ENCODE assay signal across 8 mouse cellular contexts in genomic region chr8:94363288-94363688, GRCm38 (mm10). TPM values are rescaled to one million over a fixed set of nuclear protein-coding genes. Genes with fewer than 3 reads are reported as not detected.
DNase-seq lines count a peak whose midpoint lies in the region; TF ChIP-seq lines count a peak whose summit lies in the region.

No protein-coding gene starts in this region.

- 2% methylated on average over 4 of the region's 4 CpGs for WGBS in bone marrow, adult 2 months

- no peak overlapping the region for H3K4me3 ChIP-seq in layer of hippocampus, adult 2 months
- H3K4me3 ChIP-seq in bone marrow, adult 2 months (replicated peaks; ENCODE audit: control insufficient read depth, low read depth, low read length): no peak overlapping the region

- peak overlapping the region; percentile 70 for H3K27ac ChIP-seq in layer of hippocampus, adult 2 months
- peak overlapping the region; percentile 83 for H3K27ac ChIP-seq in bone marrow, adult 2 months (ENCODE audit: control insufficient read depth, insufficient read depth, low read depth, low read length, poor library complexity)

- TF ChIP-seq POLR2A in bone marrow, adult 2 months (IDR thresholded peaks at IDR 0.05; ENCODE audit: borderline replicate concordance, control insufficient read depth, low read depth, low read length): no peak; the same call in 1 of the 2 replicates

- no peak for DNase-seq in layer of hippocampus, adult 2 months (ENCODE audit: low spot score in 2 of 2)
- no peak for DNase-seq in layer of hippocampus, adult 9-10 months (ENCODE audit: low spot score)
- peak; percentile 91 to 94 for DNase-seq in heart, adult 9 months (ENCODE audit: low spot score in 2 of 2)
- DNase-seq in kidney, postnatal 14 days: peak; percentile 88
- DNase-seq in mesoderm, embryonic 11.5 days (ENCODE audit: low read depth, low spot score): peak; percentile 27
- peak; percentile 84 to 88 for DNase-seq in thymus, postnatal 10 days (ENCODE audit: low spot score in 2 of 2)
- DNase-seq in layer of hippocampus, postnatal 36 days: no peak

- H3K4me1 ChIP-seq in bone marrow, adult 2 months (ENCODE audit: control insufficient read depth, insufficient read depth, low read length): peaks cover 19% of the 10 kb centered on the region

- TF ChIP-seq CTCF in layer of hippocampus, adult 2 months (conservative IDR thresholded peaks at IDR 0.05): no peak
- no peak for TF ChIP-seq CTCF in bone marrow, adult 2 months (IDR thresholded peaks at IDR 0.05; ENCODE audit: control insufficient read depth, insufficient read depth, low read length)

RNA-seq across cellular contexts. Expression of gene Herpud1, which starts 22.9 kb away (rescaled TPM):
- total RNA-seq in layer of hippocampus, adult 2 months (2021): 10 to 100 TPM; 54.4 to 57.3 TPM
- 69.2 and 70.5 TPM in 2 replicates for polyA plus RNA-seq in bone marrow, adult 2 months (2011; ENCODE audit: insufficient read depth, insufficient read length, low replicate concordance, missing spikeins)
- total RNA-seq in layer of hippocampus, postnatal 36 days (2021): 10 to 100 TPM; 54.8 to 80.2 TPM

RNA-seq across cellular contexts. Expression of gene Slc12a3, which starts 34.3 kb away (rescaled TPM):
- total RNA-seq in layer of hippocampus, adult 2 months (2021): 1 to 10 TPM in 1 of 2 experiments, under 1 TPM in 1; 0.54 to 1.0 TPM
- 4.4 and 11.8 TPM in 2 replicates for polyA plus RNA-seq in bone marrow, adult 2 months (2011; ENCODE audit: insufficient read depth, insufficient read length, low replicate concordance, missing spikeins)
- under 1 TPM; 0.18 to 0.20 TPM for total RNA-seq in layer of hippocampus, postnatal 36 days (2021)

Comparison
In these comparisons a context has a peak if more than half of its experiments do, and no peak if none do; other contexts are left out.
1. DNase-seq: peak in heart, adult 9 months (2 of 2), kidney, postnatal 14 days (single experiment), mesoderm, embryonic 11.5 days (single experiment) and thymus, postnatal 10 days (2 of 2); none in layer of hippocampus, adult 2 months (0 of 2), layer of hippocampus, adult 9-10 months (single experiment) and layer of hippocampus, postnatal 36 days (0 of 2).